Mouse (Mus musculus): ENCODE data around the gene Akap13.

Gene Akap13

DNA sequence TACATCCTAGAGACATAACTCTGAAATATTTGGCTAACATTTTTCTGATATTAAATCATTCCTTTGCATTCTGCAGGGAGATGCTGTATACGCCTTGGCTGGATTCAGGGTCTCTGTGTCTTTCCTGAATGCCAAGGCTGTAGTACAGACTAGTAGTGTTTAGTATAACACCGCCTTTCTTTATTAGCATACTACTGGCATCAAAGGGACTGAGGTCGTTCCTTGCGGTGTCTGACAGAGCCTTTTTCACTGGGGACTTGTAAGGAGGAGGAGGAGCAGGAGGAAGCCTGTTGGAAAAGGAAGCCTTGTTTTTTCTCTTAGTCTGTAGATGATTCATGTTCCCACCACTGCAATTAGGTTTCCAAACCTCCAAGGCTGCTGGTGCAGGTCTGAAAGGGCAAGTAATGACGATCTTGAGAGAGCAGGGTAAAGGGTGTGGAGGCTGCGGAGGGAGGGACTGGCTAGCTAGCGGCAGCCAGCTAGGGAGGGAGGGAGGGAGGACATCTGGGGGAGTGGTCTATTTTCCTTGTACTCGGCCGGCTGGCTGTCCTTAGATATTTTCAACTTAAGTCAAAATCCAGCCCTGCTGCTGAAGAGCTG, 186.9 kb downstream of the Akap13 start:
- DNase-seq, result peak; percentile 10

DNA sequence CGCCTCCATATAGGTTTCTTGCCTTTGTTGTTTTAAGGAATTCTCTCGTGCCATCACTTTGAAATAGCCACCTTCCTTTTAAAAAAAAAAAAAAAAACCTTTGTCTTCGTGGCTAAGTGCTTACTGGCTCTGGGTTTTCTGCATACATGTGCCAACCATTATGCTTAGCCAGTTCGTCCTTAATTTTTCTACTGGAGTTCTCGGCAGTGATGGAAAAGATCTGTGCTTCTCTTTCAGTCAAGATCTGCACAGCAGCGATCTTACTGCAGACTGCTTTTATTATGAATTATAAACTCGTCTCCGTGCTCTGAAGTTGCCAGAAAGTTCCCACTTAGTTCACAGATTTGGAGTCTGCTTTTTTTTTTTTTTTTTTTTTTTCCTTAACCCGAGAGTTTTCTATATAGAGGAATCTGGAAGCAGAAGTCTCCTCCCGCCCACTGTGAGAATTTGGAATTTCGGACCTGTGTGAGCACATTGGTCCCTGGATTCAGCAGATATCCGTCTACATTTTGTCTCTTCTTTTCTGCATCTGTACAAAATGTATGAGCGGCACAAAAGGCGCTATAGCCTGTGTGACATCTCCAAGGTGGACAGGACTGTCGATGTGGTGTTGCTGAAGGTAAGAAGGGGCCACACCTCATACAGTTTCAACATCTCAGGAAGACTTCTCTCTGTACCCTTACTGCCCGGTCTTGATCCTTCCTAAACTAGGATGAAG, 187.7 kb downstream of the Akap13 start:
- DNase-seq, result no peak

DNA sequence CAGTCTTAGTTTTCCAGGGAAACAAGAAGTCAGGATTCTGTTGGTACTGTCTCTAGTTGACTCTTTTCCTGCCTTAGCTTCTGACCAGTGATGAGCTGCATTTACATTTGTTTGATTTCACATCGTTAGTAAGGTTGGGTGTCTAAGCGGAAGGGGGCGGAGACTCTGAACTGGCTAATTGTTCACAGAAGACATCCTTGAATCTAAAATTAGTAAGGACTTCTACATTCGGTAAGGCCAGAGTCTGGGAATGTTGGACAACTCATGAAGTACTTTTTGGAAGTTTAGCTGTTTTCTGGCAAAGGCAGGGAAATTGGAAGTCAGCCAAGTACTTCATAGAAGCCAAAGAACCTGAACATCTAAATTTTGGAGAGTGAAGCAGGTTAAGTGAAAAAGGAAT, 188.7 kb downstream of the Akap13 start:
- no peak for DNase-seq

DNA sequence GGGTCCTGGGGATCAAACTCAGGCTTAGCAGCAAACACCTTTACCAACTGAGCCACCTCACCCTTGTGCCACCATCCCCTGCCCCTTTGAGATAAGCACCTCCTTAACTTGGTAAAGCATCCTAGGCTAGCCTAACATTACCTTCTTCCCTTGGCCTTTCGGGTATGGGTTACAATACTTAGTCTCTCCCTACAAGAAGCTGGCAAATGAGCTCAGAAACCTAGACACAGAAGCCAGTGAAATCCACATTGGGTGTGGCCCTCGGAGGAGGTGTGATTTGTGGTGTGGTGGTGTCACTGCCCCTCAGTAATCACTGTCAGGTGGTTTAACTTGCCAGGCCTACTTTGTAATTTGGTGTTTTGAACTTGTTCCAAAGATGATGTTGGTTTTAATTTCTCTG, 189.3 kb downstream of the Akap13 start:
- no peak for DNase-seq

DNA sequence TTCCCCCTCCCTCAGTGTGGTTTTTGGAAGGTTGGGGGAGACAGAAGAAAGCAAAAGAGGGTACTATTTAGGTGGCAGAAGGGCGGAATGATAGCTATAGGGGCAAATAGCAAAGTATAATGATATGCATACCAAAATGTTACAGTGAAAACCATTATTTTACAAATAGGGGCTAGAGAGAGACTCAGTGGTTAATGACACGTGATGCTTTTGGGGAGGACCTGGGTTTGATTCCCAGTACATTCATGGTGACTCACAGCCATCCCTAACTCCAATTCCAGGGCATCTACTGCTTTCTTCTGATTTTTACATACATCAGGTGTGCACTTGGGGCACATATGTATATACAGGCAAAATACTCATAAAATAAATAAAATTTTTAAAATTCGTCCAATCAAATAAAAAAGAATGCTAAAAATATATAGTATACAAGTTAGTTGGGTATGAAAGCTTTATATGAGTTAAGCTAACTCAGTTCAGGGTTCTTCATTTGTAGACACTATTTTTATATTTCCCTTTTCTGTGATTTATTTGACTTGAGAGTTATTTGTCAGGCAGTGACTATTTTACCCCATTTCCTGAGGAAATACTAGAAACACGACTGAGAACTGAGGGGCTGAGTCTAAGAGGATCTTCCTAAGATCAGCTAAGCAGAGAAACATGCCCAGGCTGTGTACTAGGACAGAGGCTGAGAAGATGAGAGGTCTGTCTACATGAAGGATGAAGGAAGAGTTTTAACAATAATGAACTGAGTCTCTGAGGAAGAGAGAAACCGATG, 190.0 kb downstream of the Akap13 start:
- no peak for DNase-seq

DNA sequence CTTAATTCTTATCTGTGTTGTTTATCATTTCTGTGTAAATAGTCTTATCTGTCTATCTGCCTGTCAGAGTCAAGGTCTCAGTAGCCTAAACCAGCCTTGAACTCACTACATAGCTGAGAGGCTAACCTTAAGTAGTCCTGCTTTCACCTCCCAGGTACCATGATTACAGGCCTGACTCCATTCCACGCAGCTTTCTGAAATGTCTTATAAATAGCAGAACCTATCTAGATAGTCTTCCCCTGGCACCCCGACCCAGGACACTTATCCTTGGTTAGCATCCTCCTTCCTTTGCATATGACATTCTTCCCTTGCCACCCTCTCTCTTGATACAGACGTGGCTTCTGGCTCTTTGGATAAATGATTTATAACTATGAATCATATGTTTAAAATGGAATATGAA, 192.7 kb downstream of the Akap13 start:
- no peak for DNase-seq

DNA sequence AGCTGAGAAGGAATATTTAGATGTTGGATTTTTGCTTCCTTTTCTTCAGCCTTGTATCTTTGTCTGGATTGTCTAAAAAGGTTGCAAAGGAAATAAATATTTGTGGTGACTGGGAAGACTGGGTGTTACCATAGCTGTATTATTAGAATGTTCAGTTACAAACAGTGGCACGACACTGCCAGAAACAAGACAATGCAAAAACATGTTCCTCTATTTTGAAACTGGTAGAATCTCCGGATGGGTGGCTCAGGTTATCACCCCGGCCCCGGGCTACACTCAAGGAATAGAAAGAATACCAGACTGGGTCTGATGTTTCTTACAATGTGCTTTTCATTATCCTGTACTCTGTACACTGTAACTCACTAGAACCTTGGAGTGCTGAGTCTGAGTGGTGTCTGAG, 193.6 kb downstream of the Akap13 start:
- no peak for DNase-seq

DNA sequence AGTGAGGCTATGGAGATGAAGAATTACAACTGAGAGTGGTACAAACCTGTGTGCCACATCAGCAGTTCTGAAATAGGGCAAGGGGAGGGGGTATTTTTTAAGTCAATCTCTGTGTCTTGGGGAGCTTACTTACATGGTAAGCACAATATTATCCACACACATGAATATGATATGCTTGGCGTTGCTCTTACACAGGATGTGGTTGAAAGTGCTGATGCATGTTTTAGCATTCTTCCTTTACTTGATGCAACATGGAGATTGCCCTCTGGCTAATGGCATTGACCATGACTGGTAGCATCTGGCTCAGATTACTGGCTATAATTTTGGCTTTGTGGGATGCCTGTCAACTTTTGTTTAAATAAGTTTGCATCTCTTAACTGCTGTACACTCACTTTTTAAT, 194.6 kb downstream of the Akap13 start:
- no peak for DNase-seq

DNA sequence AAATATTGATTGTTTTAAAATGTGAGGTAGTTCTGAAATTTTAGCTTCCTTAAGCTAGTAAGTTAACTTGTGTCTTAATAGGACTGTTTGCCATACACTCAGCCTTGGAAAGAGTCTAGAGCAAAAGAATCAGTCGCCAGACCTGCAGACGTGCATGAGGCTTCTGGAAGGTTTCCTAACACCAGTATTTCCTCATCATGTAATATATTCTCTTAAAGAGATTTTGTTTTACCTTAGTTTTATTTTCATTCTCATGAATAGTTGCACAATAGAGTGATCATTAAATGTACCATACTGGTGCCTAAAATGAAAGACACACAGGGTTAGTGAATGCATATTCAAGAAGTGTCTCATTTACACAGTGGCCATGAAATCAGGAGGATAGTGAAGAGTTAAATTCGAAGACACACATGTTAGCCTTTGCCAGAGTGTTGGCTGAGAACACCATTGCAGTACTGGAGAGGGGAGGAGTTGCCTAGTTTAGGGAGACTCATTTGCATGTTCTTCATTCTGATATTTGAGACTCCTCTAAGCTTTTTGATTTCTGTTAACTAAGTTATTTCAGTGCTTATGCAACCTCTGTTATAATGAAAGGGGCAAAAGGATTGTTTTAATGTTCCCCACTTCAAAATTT, 198.5 kb downstream of the Akap13 start:
- no peak for DNase-seq

DNA sequence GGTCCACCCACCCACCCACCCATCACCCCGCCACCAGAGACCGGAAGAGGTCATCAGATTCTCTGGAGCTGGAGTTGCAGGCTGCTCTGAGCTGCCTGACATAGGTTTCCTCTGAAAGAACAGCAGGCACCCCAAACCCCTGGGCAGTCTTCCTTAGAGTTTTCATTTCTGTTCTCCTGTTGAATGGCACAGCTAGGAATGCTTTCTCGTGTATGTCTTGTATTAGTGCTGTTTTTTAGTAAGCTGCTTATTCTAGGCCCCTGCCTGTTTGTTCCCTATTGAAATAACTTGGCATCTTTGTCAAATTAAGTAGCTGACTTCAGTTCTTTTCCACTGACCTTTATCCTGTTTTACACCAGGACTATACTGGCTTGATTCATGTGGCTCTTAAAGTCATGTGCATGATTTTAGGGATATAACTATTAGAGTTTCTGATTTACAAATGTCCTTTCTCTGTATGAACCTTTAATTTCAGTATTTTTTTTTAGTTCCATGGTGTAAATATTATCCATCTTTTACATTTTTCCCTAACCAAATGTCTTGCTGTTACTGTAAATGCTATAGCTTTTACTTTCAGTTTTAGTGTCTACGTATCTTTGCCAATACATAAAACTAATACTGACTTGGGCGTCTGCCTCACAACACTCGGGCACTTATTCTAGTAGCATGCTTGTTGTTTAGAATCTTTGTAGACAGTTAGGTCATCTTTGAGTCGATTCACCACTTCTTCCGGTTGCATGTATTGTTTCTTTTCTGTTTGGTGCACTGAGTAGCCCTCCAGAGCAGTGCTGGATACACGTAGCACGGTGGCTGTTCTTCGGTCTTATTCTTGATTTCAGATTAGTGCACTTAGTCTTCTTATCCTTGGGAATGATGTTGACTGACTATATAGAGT, 200.1 kb downstream of the Akap13 start:
- DNase-seq, result no peak

DNA sequence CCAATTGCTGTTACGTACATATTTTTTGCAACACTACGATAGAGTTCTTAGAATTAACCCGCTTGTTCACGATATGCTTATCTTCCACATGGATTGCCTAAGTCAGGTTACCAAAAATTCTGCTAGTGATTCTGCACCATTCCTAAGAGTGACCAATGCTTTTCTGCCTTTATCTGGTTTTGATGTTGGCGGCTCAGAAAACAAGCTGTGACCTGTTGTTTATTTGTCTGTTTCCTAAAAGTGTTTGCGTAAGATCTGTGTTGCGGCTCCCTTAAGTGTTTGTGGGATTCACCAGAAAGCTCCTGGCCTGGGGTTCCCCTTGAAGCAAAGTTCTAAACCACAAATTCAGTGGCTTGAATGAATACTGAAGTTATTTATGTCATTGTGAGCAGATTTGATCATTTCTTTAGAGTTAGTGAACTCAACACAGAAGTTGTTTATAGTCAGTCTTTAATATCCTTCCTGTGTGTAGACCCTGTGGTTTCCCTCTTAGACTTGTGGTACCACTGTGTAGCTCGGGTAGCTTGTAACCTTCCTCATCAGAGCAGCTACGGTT, 201.0 kb downstream of the Akap13 start:
- DNase-seq, result no peak

DNA sequence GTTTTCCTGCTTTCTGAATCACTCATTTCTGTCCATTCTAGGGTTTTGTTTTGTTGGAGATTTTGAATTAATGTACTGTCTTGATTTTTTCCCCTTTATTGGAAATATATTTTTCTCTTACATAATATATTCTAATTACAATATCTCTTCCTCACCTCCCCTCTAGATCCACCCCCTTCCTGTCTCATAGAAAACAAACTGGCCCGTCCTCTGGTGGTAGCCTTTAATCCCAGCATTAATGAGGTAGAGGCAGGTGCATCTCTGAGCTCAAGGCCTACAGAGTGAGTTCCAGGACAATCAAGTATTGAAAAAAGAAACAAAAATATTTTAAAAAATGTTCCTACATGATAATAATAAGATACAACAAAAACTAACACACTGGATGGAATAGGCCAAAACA, 201.6 kb downstream of the Akap13 start:
- no peak for DNase-seq

DNA sequence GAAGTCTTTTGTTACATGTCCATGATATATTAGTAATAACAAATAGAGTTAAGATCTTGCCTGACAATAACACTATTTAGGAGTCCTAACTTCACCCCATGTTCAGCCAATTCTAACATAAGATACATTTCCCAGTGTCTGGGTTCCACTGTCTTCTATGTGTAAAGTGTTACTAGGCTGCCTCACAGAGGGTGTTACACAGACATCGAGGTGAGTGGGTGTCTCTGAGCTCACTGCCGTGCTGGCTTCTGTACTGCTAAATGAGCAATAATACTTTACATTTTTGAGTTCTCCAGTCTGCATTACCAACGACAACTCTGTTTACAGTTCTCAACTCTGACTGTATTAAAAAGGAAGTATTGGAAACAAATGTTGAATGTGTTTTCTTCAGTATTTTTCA, 209.1 kb downstream of the Akap13 start:
- no peak for DNase-seq

DNA sequence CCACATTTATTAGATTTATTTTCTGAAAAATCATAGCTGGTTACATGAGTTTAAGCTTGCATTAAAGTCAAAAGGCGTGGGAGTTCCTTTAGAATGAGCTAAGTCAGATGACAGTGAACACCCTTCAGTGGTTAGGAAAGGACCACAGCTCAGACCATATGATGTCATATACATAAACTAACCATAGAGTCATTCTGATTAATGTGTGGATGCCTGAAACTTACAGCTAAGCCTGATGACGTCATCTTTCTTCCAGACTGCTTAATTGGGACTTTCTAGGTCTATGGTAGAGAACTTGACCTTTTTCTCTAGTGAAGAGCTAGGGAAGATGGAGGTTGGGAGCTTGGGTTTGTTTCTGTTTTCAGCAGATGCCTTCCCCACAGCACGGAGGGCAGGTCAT, 211.6 kb downstream of the Akap13 start:
- DNase-seq, result no peak

DNA sequence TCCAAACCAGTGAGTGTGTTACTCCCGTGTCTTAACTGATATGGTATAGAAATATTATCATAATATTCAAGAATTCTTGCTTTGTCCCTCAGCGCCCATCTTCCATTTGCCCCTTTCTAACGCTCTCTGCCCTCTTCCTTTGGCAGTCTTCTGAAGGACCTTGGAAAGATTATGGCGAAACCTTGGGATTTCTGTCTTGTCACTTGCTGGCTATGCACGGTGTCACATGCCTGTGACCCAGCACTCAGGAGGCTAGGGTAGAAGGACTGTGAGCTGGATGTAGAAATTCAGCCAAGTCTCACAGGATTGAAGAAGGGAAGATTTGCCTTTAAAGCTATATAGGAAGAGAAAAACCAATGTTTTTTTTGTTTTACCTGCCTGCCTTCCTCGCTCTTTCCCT, 212.2 kb downstream of the Akap13 start:
- DNase-seq, result no peak

DNA sequence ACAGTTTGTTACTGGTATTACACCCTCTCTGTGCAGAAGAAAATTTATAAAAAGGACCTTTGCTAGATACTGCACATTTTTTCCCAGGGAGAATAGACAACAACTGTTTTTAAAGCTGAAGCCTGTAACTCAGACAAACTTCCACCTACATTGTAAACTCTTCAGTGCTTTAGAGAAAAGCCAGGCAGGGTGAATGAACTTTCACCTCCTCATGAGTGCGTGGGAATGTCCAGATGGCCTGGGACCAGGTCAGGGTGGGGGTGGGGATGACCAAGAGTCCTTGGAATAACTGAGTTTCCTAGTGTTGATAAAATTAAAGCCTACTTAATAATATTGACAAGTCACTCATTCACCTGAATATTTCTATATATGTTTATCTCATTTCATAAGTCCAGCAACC, 213.1 kb downstream of the Akap13 start:
- DNase-seq, result no peak

DNA sequence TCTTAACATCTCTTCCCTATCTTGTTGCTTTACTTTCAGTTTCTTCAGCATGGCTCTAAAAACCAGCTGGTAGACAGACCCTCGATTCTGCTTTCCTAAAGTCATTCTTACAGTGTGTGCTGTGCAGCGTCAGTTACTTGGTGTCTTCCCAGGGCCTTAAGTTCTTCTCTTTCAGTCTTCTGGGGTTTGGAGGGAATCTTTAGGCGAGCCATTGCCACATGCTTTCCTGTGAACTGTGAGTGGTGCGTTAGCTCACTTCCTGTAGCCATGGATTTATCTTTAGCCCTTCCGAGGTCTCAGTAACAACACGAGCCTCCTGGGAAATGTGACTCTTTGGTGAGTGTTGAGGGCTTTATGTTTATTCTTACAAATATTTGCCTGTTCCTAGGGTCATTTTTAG, 214.1 kb downstream of the Akap13 start:
- DNase-seq, result no peak

DNA sequence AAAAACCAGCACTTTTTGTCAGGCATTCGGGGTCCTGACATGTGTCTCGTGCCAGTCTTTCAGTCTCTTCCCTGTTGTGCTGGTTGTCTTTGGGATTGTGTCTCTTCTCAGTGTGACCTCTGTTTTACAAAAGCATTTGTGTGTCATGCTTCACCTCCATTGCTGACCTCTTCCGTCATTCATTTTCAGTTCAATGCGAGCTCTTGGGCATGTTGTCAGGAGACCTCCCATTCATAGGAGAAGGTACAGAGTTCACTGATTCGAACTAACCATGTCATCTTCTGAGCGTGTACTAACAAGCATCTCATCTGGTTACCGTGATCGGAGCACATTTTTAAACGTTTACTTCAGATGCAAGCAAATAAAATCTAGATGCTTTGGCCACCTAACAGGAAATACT, 224.3 kb downstream of the Akap13 start:
- no peak for DNase-seq

DNA sequence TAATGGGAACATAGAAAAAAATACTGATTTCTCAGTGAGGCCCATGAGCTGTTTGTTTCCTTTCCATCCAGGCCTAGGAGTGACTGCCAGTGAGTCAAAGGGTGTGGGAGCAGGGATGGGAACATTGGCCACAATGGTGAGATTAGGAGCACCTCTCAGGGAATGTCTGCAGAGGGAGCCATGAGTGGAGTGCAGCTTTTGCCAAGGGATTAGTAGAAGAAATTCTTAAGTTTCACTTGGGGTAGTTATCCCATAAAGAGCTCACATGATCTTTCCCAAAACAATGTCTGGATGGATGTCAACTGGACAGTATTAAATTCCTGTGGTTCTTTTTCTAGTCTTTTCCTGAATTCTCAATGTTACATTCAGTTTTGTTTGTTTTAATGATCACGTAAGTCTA, 227.6 kb downstream of the Akap13 start:
- DNase-seq, result no peak

DNA sequence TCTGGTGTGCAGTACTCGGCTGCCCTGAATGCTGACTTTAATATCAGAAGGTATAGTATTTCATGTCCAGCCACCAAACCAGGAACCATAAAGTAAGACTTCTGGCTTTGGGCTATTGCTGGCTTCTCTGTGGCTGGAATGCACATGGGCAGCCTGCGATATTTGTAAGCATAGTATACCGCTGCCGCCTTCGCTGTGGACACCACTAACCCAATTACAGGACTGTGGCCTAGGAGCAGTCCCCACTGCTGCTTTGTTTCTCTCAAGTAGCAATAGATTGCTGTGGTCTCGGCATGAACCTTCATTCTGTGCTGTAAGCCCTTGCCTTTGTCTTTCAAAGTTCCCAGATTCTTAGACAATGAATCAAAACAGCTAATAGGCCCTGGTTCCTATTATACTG, 228.1 kb downstream of the Akap13 start:
- no peak for DNase-seq

DNA sequence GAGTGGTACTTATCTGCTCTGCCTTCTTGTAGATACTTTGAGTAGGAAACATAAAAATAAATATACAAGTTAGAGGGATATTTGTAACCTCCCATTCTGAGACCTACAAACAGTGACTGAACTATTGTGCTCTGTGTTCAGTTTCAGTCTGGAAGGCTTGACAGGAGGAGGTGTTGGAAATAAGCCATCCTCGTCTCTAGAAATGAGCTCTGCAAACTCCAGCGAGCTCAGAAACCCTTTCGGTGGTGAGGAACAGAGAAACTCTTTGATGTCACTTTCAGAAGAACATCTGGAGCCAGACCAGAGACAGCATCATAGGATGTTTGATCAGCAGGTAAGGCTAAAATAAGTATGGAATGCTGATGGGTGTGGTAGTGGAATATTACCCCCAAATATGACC, 229.6 kb downstream of the Akap13 start:
- DNase-seq, result no peak

DNA sequence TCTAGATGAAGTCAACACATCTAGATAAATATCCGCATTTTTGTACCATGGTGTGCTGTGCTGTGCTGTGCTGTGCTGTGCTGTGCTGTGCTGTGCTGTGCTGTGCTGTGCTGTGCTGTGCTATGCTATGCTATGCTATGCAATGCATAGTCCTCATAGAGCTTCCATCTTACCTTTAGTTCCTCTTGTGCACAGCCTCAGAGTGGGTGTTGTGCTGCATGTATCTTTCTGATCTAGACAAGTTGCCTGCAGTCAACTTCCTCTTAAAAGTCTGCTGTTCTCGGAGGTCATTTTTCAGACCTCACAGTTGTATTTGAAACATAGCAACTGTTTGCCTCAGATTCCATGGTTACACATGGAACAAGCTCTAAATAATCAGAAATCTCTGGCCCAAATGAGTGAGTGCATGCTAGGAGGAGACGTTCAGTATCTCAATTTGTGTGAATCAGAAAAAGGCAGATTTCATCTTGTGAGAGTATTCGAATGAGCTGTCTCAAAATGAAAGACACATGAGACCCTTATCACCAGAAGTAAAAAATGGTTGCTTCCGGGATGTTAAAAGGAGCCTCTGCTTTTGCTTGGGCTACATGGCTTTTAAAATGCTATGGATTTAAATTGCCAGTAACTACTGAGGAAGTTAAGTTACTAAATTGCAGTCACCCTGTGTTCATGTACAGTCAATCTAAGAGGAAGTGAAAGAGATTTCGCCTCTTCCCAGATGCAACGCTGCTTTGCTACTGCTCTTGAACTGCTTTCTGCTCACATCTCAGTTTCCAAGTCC, 230.9 kb downstream of the Akap13 start:
- DNase-seq, result no peak

Measured in right cerebral cortex, postnatal 14 days (tissue).